Mouse (Mus musculus) CD4-positive, CD25-positive, alpha-beta regulatory T cell (primary cell): ENCODE results near the gene Pvr. TPM values are rescaled to one million over a fixed set of nuclear protein-coding genes. Genes with fewer than 3 reads are reported as not detected.

Source experiments
- polyA plus RNA-seq: library from polyadenylated mRNA; unstranded; fragments of 100-300 nt; shearing (Covaris generic); gene quantifications from one replicate; pipeline ENCODE4 v1.2.1, GENCODE M21; 2017

The Pvr gene
- 41.8 TPM for polyA plus RNA-seq

GRCm38 (mm10) chr7:19920506-19921261 lies at the start of gene Pvr:
TSS of gene Pvr (minus strand) at chr7:19921160.

GRCm38 (mm10) chr7:19964985-19965579 lies 44.1 kb upstream of the Pvr start, which contains the start of gene Ceacam20:
TSS of gene Ceacam20 (plus strand) at chr7:19965412.

DNA sequence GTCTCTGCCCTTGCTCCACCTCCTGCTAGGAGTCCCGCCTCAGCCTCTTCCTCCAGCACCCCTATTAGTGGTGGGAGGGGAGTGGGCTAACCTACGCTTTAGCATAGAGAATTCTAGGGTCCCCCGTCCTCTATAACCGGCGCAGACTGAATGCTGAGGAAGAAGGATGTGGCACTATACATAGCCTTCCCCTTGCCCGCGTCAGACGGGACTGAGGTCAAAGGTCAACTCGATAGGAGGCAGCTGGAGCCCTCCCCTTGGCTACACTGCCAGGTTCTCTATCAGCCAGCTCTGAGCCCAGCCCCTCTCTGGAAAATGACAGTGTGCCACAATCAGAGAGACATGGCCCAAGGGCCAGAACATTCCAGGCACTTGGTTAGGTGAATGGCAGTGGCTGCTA lies 29.6 kb upstream of the Pvr start, which contains the start of gene Igsf23:
Gene Igsf23 (minus strand): TSS at position 168 of the 400 bp plus-strand sequence.

DNA sequence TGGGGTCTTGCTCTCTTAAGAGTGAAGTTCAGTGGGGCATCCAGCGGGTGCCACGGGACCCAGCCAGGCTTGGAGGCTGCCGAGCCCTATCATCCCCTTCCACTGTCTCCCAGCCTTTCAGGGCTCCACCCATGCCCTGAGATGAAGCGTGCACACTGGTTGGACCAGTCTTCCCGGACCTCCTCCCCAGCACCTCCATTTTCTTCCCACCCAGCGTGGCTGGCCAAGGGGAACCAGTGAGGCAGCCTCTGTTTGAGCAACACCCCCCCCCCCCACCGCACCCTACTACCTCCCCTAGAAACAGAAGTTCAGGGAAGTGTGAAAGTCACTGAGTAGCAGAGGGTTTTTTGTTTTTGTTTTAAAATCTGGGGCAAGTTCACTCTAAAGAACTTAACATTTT lies 33.1 kb downstream of the Pvr start, which contains the start of gene Ceacam19:
Gene Ceacam19 (minus strand): TSS at position 117 of the 400 bp plus-strand sequence.

DNA sequence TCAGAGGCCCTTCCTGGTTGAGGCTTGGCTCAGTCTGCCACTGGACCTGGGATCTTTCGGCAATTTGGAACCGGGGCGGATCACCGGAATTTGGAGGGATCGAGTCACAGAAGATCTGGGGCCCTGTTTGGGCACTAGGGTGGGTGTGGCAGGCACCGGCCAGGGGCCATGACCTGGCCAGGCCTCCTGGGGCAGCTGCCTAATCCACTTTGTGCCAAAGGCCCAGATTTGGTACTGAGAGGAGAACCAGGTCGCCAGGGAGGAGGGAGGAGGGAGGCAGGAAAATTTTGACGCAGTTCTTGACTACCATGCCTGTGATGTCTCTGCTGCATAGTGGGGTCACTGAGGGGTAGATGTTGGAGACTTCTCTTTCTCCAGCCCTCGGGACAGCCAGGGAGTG lies 59.8 kb downstream of the Pvr start, which contains the start of gene Ceacam16:
Gene Ceacam16 (minus strand): TSS at position 101 of the 400 bp plus-strand sequence.

Other genes with a start within 250 kb of the Pvr start
- gene Apoc2, start 243.2 kb downstream of the Pvr start, polyA plus RNA-seq = not detected
- not detected for gene Gm44805, start 239.7 kb downstream of the Pvr start, polyA plus RNA-seq
- gene Apoc4, start 239.7 kb downstream of the Pvr start, polyA plus RNA-seq = not detected
- 0.99 TPM for gene Apoc1, start 228.5 kb downstream of the Pvr start, polyA plus RNA-seq
- 23.1 TPM for gene Apoe, start 222.0 kb downstream of the Pvr start, polyA plus RNA-seq
- gene Tomm40, start 205.7 kb downstream of the Pvr start, polyA plus RNA-seq = 89.0 TPM
- gene Nectin2, start 170.7 kb downstream of the Pvr start, polyA plus RNA-seq = 1.2 TPM
- 13.3 TPM for gene Bcam, start 150.1 kb downstream of the Pvr start, polyA plus RNA-seq
- gene Cblc, start 124.4 kb downstream of the Pvr start, polyA plus RNA-seq = 0.17 TPM
- 116 TPM for gene Bcl3, start 98.4 kb downstream of the Pvr start, polyA plus RNA-seq
- gene Gm19345, start 69.2 kb downstream of the Pvr start, polyA plus RNA-seq = 0.45 TPM
- gene Ceacam16, start 59.9 kb downstream of the Pvr start, polyA plus RNA-seq = 0.37 TPM
- gene Ceacam19, start 33.2 kb downstream of the Pvr start, polyA plus RNA-seq = not detected
- 35.9 TPM for gene Igsf23, start 29.6 kb upstream of the Pvr start, polyA plus RNA-seq
- 0.10 TPM for gene Ceacam20, start 44.3 kb upstream of the Pvr start, polyA plus RNA-seq
- gene Nlrp9b, start 70.3 kb upstream of the Pvr start, polyA plus RNA-seq = not detected
- gene Vmn1r91, start 178.5 kb upstream of the Pvr start, polyA plus RNA-seq = 0.19 TPM
- not detected for gene Gm16442, start 201.4 kb upstream of the Pvr start, polyA plus RNA-seq
- gene Vmn1r93, start 217.9 kb upstream of the Pvr start, polyA plus RNA-seq = not detected
- not detected for gene Vmn1r94, start 247.2 kb upstream of the Pvr start, polyA plus RNA-seq